Mouse (Mus musculus): ENCODE results near the gene Tnip3.

Gene Tnip3

DNA sequence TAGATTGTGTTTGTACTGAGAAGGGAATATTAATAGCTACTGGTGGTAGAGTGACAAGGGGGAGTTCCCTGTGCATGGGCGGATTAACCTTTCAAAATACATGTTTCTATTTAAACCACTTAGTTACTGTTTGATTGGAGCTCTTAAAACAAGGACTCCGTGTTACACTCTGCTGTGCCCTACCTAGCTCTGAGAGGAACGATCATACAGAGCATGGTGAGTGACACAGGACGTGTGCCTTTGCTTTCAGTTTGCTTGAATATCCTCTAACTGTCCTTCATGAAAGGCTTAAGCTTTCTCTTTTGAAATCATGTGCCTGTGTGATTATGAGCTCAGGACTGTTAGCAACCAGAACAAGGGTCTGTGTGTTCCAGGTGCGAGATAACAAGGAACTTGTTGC, at the start of gene Tnip3:
Gene Tnip3 (plus strand): TSS at position 122 of the 400 bp plus-strand sequence.
- DNase-seq (ENCODE audit: low read depth, low spot score) = peak; percentile 44

DNA sequence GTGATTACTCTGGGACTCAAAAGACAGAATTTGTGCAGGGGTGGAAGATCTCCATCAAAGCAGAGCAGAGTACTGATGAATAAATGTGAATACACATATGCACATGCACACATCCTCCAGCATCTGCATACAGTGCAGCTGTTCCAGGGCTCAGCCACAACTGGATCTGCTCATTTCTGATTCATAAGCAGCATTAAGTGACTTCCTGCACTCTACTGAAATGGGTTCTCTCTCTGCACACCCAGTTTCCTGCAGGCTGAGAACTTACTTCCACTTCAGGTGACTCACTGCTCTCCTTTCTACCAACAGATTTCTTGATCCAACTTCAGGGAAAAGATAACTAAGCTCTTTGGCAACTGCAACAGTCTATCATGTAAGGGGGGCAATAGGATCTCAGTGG, 26.3 kb upstream of the Tnip3 start:
- DNase-seq (ENCODE audit: low read depth, low spot score) = no peak

DNA sequence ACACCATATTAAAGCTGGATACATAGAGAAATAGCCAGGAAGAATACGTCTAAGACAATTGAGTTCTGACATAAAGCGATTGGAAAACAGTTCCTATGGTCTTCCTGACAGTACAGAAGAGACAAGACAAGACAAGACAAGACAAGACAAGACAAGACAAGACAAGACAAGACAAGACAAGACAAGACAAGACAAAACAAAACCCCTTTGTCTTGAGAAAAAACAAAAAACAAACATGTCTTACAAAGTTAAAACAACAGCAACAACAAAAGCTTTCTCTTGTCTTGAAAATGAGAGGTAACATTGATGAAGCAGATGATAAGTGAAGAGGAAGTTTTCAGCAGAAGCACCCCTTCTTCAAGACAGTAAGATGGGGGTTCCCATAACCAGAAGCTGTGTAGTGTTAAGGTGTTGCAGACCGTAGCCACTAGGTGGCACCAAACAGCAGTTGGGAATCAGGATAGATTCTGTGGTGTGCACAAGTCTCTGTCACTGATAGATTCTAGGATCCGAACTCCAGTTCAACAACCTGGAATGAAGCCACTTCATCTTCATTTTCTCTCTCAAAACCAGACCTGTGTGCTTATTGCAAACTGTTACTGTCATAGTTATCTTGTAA, 15.0 kb upstream of the Tnip3 start:
- DNase-seq (ENCODE audit: low read depth, low spot score) = peak; percentile 80

GRCm38 (mm10) chr6:65513813-65514212, 11.3 kb upstream of the Tnip3 start:
- DNase-seq (ENCODE audit: low read depth, low spot score) = no peak

- DNase-seq (ENCODE audit: low read depth, low spot score) = peak; percentile 50
These were observed 8.4 kb upstream of the Tnip3 start for GRCm38 (mm10) chr6:65516759-65517158.

DNA sequence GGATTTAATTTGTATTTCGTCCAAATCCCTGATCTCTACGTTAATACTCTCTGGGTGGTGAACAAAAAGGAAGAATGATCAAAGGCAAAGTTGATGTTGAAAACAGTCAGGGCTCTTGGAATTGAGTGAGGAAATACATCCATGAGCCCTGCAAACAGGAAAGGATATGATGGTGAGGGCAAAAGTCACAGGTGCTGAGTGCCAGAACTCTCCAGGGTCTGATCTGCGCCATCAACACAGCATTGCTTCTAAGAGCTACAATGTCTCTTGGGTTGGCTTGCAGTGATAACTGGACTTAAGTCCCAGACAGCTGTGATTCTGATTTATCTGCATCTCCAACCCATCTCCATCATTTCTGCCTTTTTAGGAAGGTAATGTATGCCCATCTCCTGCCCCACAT, 4.3 kb upstream of the Tnip3 start:
- no peak for DNase-seq (ENCODE audit: low read depth, low spot score)

DNA sequence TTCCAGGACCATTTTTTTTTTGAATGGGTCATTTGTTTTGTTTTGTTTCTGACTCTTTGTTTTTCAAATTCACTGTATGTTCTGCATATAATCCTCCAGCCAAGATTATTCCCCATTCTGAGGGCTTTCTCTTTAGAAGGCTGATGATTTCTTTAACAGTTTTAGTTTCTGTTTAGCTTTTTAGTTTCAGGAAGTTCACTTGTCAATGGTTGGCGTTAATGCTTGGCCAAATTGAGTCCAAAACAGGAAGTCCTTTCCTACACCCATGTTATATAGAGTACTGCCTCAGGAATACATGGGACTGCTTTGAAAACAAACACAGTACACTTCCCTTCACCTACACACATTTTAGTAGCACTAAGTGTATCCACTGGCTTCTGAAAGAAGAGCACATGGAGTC, 2.8 kb downstream of the Tnip3 start:
- no peak for DNase-seq (ENCODE audit: low read depth, low spot score)

GRCm38 (mm10) chr6:65531232-65531848, 6.2 kb downstream of the Tnip3 start:
- DNase-seq (ENCODE audit: low read depth, low spot score) = no peak

DNA sequence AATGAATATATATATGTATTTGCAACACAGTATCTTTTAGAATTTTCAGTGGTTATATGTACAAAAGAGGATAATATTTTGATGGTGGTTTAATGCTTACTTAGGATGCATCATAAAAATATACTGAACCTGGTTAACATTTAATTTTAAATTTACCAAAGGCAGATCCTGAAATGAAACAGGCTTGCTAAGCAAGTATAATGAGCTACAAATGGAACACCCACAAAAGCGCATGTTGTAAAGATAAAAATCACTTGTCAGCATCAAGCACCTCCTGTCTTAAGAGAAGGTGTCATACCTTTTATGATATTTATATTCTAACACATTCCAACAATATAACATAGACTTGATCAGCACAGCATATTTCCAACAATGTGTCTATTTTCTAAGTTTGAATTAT, 8.6 kb downstream of the Tnip3 start:
- no peak for DNase-seq (ENCODE audit: low read depth, low spot score)

- DNase-seq (ENCODE audit: low read depth, low spot score) = peak; percentile 38
These were observed 12.3 kb downstream of the Tnip3 start for GRCm38 (mm10) chr6:65537327-65537884.

DNA sequence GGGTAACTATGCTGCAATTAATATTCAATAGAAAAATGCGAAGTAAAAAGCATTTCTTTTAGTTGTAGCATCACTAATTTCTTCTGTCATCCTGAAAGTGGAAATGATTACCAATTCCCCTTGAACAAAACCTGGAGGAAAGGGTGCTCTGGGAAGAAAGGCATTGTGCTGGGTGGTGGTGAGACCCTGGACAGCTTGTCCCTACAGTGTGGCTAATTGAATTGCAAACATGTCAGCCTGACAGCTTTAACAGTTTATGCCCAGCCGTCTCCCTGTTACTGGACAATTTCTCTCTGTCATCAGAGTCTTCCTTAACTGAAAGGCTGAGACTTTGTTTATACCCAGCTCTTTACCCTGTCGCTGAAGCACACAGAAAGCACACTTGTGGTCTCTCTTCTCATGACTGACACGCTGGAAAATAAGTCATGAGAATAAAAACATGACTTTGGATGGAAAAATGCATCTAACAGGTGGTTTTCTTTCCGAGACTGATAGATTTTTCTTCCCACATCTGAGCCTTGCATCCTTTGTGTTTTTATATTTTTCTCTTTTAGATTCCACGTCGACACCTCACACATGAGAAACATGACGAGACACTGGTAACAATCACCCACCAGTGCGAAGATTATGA, 13.0 kb downstream of the Tnip3 start:
- peak; percentile 70 for DNase-seq (ENCODE audit: low read depth, low spot score)

DNA sequence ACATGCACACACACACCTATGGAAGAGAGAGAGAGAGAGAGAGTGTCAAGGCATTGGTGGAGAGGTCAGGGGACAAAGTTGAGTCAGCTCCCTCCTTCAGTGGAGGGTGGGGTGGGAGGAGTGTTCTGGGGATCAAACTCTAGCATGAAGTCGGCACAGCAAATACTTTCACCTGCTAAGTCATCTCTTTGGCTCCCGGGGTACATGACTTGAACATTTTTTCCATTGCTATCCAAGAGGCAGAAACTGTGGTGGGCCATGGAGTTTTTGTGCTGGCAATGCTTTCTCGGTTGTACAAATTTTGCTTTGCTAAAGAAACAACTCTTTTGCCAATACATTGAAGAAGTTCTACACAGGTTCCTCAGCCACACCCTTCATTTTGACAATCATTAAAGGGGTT, 13.8 kb downstream of the Tnip3 start:
- peak; percentile 51 for DNase-seq (ENCODE audit: low read depth, low spot score)

- no peak for DNase-seq (ENCODE audit: low read depth, low spot score)
These were observed 15.0 kb downstream of the Tnip3 start for GRCm38 (mm10) chr6:65540138-65540537.

- no peak for DNase-seq (ENCODE audit: low read depth, low spot score)
These were observed 16.0 kb downstream of the Tnip3 start for GRCm38 (mm10) chr6:65541094-65541493.

GRCm38 (mm10) chr6:65542391-65542790, 17.3 kb downstream of the Tnip3 start:
- no peak for DNase-seq (ENCODE audit: low read depth, low spot score)

DNA sequence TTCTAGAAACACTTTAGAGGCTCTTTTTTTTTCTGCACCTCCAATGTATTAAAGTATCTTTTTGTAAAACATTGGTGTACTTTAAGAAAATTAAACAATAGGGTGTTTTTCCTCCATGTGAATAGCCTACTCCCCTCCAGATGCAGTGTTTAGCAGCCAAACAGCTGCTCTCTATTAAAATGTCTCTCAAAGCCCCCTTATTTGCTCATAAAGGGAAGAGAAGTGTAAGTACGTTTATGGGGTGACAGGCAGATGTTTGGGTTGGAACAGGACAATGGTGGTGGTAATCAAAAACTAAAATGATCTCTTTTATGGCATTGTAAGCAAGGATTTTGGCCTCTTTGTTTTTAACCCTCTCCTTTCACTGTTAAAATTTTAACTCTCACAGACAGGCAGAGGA, 17.8 kb downstream of the Tnip3 start:
- DNase-seq (ENCODE audit: low read depth, low spot score) = no peak

GRCm38 (mm10) chr6:65563887-65564656, 39.0 kb downstream of the Tnip3 start:
- DNase-seq (ENCODE audit: low read depth, low spot score) = peak; percentile 52

DNA sequence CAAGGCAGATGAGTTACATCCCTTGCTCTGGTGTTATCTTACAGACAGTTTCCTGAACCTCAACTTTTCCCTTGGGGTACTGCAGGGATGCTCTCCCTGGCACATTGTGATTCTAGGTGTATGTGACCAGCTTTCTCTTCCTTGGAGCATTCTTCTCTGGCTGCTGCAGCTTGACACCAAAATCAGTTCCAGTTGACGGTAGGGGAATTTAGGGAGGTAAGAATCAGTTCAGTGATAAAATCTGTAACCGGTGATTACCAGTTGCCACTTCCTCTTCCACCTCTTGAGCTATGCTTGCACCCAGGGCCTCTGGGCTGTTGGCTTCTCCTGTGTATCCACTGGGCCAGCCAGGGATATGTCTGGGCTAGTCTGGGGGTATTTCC, 39.5 kb downstream of the Tnip3 start:
- DNase-seq (ENCODE audit: low read depth, low spot score) = peak; percentile 57

- DNase-seq (ENCODE audit: low read depth, low spot score) = peak; percentile 80
These were observed 44.6 kb downstream of the Tnip3 start for GRCm38 (mm10) chr6:65569741-65570140.

- DNase-seq (ENCODE audit: low read depth, low spot score) = no peak
These were observed 53.2 kb downstream of the Tnip3 start for GRCm38 (mm10) chr6:65578151-65578973.

DNA sequence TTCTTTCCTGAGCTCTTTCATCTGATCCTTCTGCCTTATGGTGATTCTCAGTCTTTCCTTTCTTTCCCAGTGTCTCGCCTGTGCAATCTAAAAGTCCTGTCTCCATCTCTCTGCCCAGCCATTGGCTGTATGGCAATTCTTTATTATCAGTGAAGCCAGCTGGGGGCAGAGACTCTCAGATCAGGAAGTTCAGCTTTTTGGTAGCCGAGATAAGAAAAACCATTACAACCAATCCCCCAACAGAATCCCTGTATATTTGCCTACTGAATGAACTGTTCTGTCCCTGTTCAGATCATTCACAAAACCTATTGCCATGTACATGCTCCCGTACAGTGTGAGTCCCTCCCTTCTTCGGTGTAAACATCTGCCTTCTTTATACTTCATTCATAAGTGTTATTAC, 57.9 kb downstream of the Tnip3 start:
- DNase-seq (ENCODE audit: low read depth, low spot score) = no peak

Measured in CD4-positive helper T cell, adult 2 months (primary cell).